Mouse (Mus musculus) kidney, adult 11 months (tissue): Measurements from ENCODE around the gene Tmem37.

Experiments
- DNase-seq: peaks from one replicate; pipeline ENCODE4 v3.0.0; 2022

Tmem37 gene

DNA sequence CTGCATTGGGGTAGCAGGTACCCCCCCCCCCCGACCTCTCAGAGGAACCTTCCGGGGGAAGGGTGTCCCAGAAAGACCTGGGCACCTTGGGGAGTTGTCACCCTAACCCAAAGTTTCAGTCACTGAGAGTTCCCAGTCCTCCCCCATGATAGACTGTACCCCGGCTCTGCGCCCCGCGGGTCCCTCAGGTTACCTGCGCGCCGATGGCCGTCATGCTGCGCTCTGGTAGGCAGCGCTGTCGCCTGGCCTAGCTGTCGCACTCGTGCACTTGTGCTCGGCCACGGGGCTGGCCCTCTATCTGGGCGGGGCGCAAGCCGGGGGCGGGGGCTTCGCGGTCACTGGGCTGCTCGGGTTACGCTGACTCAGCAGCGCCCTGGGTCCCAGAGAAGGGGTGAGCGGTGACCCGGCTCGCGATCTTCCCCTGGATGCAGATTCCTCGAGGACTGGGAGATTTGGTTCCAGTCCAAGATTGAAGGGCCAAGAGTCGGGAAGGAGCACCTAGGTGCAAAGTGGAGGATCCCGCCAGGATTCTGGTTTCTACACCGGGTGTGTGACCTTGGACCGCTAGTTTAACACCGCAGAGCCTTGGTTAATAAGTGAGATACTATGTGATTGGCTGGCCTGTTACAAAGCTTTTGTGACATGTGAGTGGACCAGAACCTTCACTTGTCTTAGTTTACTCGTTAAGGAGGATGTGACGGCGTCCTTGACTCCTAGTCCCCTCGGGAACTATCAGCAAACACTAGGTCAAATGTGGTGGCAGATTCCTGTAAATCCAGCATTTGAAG is at the start of gene Tmem37:
Tmem37 (minus strand) TSS at position 556 of the 788 bp plus-strand sequence.
- peak; percentile 94 for DNase-seq

DNA sequence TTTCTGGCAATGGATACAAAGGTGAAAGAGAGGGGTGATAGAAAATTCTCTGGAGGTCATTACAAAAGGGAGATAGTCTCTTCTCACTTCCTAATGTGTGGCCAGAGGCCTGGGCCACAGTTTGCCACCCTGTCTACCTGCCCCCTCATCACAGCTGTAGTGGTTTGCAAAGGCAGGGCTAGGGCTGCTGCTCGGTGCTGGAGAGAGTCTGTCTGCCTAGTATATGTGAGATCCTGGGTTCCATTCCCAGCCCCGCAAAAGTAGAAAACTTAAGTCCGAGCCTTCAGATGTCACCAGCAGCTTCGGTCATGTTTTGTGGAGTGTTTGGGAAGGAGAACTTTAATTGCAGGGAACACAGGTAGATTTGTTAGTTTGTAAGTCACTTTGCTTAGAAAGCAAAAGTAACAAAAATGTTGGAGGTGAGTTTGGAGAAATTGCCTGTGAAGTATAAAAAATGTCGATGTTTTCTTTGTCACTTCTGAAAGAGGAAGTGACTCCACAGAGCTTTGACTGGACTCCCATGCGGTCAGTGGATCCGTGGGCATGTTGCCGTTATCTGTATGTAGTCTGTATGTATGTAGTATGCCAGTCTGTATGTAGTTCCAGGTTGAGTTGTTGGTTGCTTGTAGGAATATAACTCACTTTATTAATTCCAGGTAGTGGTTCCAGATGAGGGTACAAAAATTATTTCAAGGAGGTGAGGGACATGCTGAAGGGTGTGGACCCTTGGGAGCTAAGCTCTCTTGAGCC is 48.9 kb upstream of the Tmem37 start:
- no peak for DNase-seq

DNA sequence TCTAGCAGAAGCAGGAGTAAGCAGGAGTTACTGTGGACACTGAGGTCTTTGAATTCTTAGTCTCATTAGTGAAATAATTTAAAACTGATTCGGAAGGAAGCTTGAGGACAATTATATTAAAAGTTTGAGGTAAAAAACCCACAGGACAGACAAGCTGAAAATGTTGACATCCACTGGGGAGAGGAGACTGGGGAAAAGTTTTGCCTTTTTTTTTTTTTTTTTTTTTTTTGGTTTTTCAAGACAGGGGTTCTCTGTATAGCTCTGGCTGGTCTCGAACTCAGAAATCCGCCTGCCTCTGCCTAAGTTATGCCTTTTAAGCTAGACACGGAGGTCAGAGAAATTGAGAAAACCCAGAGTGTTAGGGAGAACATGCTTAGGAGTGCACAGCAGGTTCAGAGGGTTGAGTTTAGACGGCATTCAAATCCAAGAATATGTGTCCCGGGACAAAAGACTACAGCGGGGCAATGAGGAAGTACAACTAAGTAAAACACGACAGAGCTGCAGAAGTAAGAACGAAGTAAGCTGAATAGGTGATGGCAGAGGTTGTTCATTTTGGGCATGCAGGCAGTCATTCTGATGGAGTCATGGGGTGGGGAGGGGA is 48.2 kb upstream of the Tmem37 start:
- no peak for DNase-seq

DNA sequence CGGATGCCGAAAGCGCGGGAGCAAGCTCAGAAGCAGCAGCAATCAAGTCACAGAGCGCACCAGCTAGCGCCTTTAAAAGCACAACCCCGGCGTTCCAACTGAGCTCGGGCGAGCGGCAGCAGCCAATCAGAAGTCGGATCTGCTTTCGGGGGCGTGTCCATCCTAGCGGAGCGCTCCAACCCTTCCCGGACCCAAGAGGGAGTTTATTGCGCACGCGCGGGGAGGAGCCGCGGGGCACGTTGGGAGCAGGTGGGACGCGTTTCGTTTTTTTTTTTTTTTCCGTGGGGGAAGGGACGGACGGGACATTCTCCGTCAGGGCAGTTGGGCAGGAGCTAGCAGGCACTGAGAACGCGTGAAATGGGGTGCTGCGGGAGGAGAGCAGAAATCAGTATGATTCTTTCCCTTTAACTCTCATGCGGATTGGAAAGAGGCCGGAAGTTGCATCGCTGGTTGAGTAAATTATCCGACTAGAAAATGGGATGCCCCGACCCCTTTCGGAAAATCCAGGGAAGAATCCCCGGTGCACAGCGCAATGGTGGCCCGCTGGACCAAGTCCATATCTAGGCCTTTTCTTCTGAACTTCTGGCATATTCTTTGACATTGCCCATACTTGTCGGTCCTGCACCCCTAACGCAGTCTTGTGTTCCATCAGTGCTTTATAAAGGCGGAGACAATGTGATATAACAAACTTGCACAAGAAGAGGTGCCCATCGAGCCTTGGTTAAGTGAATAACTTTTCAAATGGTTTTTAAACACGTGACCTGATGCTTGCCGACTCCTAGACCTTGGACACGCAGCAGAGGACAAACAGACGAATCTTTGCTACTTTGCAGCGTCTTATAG is 47.3 kb upstream of the Tmem37 start, which contains the start of the genes Dbi and 3110009E18Rik:
Dbi (minus strand) TSS at position 110 of the 843 bp plus-strand sequence.
3110009E18Rik (plus strand) TSS at position 219 of the 843 bp plus-strand sequence.
- DNase-seq: peak; percentile 98

DNA sequence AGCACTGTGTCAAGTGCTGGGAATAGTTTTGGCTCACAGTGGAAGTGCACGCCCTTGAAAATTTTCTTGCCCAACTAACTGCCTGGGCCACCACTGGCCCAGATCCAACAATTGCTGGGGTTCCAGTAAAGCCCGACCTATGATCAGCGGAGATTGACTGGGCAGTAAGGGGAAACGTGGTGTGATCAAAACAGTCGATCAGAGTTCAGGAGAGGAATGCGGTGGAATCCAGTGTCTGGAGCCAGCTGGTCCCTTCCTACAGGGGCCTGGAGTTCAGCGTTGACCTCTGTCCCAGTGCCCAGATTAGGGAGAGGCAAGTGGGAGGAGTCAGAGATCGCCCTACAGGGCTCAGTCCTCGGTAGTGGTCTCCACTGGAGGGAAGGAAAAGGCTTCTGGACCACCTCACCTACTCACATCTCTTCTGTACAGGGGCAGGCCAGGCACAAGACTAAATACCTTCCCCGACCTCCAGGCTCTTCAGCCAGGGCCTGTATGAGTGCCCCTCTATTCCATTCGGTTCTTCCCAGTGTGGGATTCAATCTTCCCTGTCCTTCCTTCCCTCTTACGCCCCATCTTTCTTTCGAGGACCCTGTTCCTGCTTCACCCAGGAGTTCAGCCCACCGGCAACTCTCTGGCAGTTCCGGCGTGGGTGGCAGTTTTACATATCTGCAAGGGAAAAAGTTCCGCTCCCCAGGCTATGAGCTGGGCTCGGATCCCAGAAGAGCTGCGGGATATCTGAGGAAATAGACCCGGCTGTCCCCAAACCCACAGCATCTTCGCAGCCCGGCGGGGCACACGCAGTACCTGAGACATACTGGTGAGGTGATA is 46.5 kb upstream of the Tmem37 start:
- peak; percentile 91 for DNase-seq

DNA sequence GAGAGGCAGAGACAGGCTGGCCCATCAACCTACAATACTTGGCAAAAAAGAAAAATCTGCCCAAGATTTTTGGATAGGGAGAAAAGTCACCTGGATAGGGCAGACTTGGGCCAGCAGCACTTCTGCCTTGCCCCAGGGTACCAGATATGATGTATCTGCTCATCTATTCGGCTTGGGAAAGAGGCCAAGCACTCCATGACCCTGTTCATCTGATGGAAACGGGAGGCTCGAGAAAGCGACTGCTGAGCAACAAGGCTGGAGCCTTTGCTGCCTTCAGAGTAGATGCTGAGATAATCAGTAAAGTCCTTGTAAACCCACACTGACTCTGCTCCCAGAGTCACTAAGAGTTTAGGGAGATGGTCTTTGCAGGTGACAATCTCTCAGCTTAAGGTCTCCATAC is 45.5 kb upstream of the Tmem37 start:
- no peak for DNase-seq

DNA sequence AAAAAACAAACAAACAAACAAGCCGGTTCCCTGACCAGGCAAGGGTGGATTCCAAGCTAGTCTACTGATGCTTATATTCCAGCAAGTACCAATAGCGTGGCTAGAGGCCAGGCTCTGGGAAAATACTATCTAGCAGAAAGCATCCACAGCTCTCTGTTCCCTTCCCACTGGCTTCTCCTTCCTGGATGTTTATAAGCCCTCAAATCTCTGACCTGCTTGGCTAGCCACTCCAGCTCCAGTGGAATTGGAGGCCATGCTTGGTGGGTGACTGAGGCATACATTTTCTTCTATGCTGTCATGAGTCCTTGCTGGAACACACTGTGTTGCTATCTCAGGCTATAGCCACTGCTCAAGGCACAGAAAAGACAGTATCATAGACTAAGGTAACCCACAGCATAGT is 45.0 kb upstream of the Tmem37 start:
- DNase-seq: no peak

DNA sequence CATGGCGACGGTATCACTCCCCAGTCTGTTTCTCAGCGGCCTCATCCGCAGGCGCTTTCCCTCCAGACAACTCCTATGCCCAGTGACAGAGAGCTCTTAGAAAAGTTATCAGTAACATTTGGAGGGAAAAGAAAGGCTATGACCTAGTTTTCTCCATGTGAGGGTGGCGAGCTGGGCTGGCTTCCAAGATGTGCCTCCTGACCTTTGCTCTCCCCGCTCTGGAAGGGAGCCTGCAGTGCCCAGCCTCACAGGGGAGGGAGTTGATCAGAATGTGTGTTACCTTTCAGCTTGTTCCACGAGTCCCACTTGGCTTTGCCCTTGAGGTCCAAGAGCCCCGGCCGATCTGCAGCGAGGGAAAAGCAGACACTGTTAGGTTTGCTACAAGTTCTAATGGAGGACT is 42.2 kb upstream of the Tmem37 start:
- DNase-seq: peak; percentile 87

DNA sequence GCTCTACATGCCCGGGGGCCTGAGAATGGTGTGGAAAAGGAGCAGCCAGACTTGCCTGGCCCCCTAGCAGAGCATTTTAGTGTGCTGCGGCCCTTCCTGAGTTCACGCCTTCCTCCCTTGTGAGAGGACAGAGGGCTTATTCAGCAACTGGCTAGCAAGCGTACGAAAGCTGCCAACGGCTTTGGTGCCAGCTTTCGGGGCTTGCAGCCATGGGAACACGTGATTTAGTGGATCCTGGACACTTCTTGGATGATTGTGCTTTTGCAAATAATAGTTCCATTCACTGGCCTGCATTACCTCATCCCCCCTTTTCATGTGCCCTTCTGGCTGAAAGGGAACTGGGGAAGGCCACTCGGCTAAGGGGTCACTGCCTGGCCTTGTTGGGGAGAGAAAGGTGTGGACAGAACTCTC is 41.8 kb upstream of the Tmem37 start:
- DNase-seq: peak; percentile 81

DNA sequence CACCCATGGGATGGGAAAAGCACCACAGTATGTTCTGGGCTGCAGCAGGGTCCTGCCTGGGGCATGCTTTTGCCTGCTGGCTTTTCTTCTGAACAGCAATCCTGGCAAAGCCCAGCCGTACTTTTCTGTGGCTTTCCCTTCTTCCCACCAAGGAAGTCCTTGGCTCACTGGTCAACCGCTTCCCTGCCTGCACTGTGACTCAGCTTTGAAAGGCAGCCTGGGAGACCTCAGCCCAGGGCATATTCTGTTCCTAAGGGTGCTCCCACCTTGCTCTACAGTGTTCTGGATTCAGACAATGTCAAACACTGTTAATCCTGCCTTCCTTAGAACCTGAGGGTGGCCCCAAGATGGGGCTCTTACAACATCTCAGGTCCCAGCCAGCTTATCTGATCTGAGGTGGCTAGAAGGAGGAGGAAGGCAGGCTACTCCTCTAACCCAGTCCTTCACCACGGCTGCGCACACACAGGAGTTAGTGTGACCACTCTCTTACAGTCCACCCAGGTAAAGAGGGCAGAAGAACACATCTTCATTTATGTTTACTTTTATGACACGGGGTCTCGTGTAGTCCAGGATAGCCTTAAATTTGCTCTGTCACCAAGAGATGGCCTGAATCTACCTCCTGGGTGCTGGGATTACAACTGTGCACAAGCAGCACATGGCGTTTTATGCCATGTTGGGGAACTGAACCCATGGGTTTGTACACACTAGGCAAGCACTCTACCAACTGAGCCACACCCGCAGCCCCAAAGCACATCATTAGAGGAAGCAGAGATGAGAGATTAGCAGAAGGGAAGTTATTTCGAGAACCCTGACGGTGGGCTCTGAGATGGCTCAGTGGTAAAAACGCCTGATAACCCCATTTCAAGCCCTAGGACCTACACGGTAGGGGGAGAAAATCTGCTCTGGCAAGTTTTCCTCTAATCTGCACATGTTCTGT is 38.6 kb upstream of the Tmem37 start:
- no peak for DNase-seq

DNA sequence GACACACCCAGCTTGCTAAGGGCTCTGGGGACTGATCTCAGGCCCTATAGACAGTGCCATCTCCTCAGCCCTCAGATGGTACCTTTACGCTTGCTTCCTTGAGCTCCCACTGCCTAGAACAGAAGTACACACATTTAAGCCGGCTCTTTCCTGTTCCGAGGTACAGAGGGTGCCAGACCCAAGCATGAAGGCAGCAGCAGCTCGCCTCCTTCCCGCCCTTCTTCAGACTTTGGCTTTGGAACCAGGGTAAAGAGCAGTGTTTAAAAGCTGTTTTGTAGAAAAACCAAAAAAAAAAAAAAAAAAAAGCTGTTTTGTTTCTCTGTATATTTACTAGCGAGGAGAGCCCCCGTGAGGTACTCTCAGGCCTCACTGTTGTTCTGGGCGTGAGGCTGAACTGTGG is 37.9 kb upstream of the Tmem37 start:
- DNase-seq: no peak

DNA sequence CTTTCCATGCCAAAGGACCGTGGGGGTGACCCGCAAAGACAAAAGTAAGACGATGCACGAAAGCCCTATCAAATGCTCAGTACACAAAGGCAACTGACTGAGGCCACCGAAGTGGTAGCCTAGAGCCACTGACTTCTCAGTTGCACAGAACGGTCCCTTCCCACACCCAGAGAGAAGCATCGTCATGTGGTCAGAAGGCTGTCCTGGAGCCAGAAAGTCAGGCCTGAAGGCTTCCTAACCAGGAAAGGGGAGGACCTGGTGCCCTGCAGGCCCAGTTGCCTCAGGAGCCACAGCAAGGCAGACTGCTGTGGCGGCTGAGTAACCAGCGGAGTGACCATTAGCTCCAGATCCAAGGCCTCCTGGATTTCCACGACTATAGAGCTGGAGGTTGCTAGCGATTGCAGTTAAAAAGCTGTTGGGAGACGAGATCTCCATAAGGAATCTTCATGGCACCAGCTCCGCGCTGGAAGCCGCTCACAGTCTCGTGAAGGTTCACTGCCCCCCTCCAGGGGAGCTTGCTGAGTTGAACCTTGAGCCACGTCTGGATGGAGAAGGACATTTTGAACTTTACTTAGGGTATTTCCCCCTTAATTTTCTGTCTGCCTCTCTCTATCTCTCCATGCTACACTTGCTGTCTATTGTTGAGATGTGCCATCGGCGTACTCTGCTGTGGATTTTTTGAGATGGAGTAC is 36.0 kb upstream of the Tmem37 start:
- peak; percentile 79 for DNase-seq

DNA sequence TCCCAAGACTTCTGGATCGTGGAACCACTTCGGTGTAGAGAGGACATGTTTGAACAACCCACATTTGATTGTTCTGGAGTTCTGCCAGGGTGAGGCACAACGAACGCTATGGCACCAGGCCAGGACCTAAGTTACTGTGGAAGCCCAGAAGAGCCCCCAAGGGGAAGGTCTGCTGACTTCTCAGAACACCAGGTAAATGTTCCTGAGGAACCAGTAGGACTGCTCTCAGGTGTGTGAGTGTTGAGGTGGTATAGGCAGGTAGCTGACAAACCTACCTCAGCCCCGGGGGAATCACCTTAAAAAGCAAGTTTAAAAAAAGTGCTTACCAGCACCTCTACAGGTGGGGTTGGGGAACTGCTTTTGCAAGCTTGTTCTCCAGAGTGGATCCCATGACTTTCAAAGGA is 31.7 kb upstream of the Tmem37 start:
- peak; percentile 59 for DNase-seq

DNA sequence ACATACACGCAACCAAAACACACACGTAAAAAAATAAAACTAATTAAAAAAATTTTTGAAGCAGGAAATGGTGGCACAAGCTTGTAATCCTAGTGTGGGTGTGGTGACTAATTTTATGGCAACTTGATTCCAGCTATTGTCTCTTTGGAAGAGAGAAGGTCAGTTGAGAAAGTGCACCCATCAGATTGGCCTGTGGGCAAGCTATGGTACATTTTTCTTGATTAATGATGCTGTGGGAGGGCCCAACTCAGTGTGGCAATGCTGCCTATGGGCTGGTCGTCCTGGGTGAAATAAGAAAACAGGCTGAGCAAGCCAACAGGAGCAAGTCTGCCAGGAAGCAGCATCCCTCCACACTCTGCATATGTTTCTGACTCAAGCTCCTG is 27.3 kb upstream of the Tmem37 start:
- no peak for DNase-seq

DNA sequence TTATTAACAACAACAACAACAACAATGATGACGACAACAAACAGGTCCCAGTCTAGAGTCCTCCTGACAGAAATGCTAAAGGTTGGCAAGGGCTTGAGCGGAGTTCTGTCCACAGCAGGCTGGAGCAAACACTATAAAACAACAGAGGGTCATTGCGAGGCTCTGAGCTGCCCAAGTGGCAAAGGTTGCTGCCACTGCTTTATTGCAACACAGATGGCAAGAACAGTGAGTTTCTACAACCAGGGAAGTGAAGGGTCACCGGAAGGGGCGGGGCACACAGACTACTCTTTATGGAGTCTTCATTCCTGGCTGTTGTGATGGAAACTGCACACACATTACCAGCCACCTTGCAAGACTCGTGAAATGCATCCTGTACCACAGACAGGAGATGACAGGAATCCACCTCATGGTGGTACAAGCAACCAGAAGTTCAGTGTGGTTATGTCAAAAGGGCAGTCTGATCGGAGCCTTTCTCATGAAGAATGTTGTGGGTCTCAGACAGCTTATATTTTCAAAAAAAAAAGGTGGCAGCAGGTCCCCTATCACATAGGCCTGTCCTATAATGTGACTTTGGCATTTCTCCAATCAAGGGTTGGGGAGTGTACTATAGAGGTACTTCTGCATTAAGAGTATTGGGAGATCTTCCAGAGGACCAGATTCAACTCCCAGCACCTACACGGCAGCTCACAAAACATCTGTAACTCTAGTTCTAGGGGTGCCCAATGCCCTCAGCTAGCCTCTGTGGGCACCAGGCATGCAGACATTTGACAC is 26.8 kb upstream of the Tmem37 start:
- no peak for DNase-seq

DNA sequence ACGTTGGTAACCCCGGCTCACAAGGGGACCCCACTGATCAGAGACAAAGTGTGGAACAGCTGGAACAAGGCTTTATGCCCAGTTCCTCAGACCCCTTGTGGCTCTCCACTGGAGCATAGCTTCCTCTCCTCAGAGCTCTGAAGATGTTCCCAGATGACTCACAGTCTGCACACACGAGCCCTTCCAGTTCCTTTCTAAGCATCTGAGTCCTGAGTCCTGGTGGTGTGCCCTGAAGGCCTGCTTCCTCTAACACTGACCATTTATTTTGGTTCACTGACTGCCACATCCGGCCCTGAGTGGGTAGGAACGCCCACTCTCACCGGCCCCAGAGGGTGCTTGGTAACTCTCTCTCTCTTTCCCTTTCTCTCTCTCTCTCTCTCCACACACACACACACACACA is 25.6 kb upstream of the Tmem37 start:
- no peak for DNase-seq

DNA sequence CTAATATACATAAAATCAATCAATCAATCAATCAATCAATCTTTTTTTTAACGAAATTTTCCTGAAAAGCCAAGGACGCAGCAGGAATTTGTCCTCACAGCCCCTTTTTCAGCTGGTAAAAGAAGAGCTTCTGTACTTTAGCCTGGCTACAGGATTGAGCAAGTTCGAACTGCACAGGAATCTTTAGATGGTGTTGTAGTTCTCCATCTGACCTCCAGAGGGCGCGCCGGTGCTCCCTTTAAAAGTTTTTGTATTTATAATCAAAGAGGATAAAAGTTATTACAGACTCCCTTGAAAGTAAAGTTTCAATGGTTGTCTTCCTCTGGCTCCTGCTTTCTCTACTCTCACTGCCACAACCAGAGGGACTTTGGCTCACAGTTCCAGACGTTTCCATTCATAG is 24.5 kb upstream of the Tmem37 start:
- DNase-seq: peak; percentile 74

DNA sequence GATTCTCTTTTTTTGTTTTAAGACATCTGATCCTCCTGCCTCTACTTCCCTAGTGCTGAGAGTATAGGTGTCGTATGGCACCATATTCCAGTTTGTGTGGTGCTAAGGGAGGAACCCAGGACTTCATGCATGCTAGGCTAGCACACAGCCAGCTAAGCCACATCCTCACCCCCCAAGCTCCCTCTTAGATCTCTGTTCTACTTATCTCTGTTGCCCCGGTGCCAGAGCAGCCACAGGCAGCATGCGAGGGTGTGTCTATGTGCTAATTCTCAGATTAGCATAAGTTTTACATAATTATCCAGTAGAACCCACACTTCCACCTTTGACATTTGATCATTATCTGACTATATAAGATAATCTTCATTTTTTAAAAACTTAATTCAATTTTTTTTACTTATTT is 21.0 kb upstream of the Tmem37 start:
- DNase-seq: no peak

DNA sequence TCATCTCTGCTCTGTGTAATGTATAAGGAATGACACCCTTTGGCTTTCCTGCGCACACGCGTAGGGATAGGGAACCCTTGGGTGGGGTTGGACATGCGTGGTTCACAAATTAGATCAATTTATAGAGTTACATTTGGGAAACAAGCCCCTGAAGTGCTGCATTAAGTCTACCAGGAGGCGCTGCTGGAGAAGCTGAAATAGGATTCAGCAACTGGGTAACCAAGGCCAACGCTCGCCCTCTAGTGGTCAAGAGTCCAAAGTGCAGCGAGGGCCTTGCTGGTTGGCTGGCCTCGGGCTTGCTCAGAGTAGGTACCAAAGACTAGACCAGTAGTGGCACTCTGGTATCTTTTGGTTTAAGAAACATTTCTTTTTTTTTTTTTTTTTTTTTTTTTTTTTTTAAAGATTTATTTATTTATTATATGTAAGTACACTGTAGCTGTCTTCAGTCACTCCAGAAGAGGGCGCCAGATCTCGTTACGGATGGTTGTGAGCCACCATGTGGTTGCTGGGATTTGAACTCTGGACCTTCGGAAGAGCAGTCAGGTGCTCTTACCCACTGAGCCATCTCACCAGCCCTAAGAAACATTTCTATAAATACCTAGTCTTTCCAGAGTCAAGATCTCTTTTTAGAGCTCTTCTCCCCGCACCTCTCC is 19.7 kb upstream of the Tmem37 start:
- peak; percentile 87 for DNase-seq
